Mouse (Mus musculus) midbrain, embryonic 14.5 days (tissue): ENCODE measurements around the gene Qdpr. TPM values are rescaled to one million over a fixed set of nuclear protein-coding genes. Genes with fewer than 3 reads are reported as not detected.

ENCODE experiments used
- ATAC-seq: fragments of 200-750 bp; cut with Nextera tagmentation; 2 replicates; pipeline ENCODE4 v1.8.0; 2017; ENCODE audit warnings: moderate number of reproducible peaks, moderate library complexity; ENCODE audit not compliant: low FRiP score, low TSS enrichment
- DNase-seq: peaks from one replicate; pipeline ENCODE4 v3.0.0-alpha.2; 2015
- H3K27ac ChIP-seq: fragments of 300-500 bp; sonication (generic); replicated peaks from 2 replicates; pipeline ENCODE4 v1.5.1; 2014; ENCODE audit warnings: mild to moderate bottlenecking, low read depth, low read length, moderate library complexity
- H3K27me3 ChIP-seq: fragments of 300-500 bp; sonication (generic); 2 replicates; pipeline ENCODE4 v1.6.1; 2014; ENCODE audit warnings: low read length, control low read depth, mixed read lengths; ENCODE audit not compliant: control insufficient read depth, insufficient read depth
- H3K36me3 ChIP-seq: fragments of 300-500 bp; sonication (generic); 2 replicates; pipeline ENCODE4 v1.6.1; 2014; ENCODE audit warnings: low read length, control low read depth; ENCODE audit not compliant: control insufficient read depth, insufficient read depth
- H3K4me1 ChIP-seq: fragments of 300-500 bp; sonication (generic); 2 replicates; pipeline ENCODE4 v1.6.1; 2014; ENCODE audit warnings: mild to moderate bottlenecking, antibody characterized with exemption, low read length, control low read depth; ENCODE audit not compliant: control insufficient read depth, insufficient read depth
- H3K4me2 ChIP-seq: fragments of 300-500 bp; sonication (generic); 2 replicates; pipeline ENCODE4 v1.6.1; 2014; ENCODE audit warnings: mild to moderate bottlenecking, low read length, moderate library complexity
- H3K4me3 ChIP-seq: fragments of 300-500 bp; sonication (generic); replicated peaks from 2 replicates; pipeline ENCODE4 v1.5.1; 2014; ENCODE audit warnings: low read depth, low read length
- H3K9ac ChIP-seq: fragments of 300-500 bp; sonication (generic); replicated peaks from 2 replicates; pipeline ENCODE4 v1.6.1; 2014; ENCODE audit warnings: mild to moderate bottlenecking, low read length, moderate library complexity
- H3K9me3 ChIP-seq: fragments of 300-500 bp; sonication (generic); 2 replicates; pipeline ENCODE4 v1.6.1; 2016; ENCODE audit warnings: low read length, control low read depth, mixed read lengths; ENCODE audit not compliant: control insufficient read depth
- WGBS: fragments of 180-500 bp; shearing (Covaris S2); extraction: QIAGEN DNeasy Blood & Tissue Kit; methylation state at CpG from one replicate; pipeline ENCODE4 v1.1.7; 2014; 5-methylcytosine and 5-hydroxymethylcytosine counted together
- polyA plus RNA-seq: library from polyadenylated mRNA; unstranded; fragments of >200 nt; fragmentation: Nextera tagmentation; extraction: Ambion mirVana; gene quantifications from 2 replicates; pipeline ENCODE4 v1.2.1, GENCODE M21; 2014

Qdpr gene
- polyA plus RNA-seq, result 86.8 and 102 TPM in 2 replicates

GRCm38 (mm10) chr5:45449831-45450716, at the start of gene Qdpr:
TSS of gene Qdpr (minus strand) at chr5:45450236.
- Histone ChIP-seq H3K9ac (peak within 1 kb of the TSS; percentile 51), H3K27ac (peak within 1 kb of the TSS; percentile 65), H3K4me1 (peaks cover 11% of the 10 kb centered on the region), H3K4me3 (peak within 1 kb of the TSS; percentile 57), H3K4me2 (peak within 1 kb of the TSS; percentile 98), H3K36me3 (no peaks in the 10 kb centered on the region), H3K9me3 (no peaks in the 10 kb centered on the region), H3K27me3 (no peaks in the 10 kb centered on the region)
- ATAC-seq, result peak; percentile 99
- WGBS, result under 1% methylated on average over 70 of the region's 70 CpGs
- DNase-seq, result peak; percentile 99

DNA sequence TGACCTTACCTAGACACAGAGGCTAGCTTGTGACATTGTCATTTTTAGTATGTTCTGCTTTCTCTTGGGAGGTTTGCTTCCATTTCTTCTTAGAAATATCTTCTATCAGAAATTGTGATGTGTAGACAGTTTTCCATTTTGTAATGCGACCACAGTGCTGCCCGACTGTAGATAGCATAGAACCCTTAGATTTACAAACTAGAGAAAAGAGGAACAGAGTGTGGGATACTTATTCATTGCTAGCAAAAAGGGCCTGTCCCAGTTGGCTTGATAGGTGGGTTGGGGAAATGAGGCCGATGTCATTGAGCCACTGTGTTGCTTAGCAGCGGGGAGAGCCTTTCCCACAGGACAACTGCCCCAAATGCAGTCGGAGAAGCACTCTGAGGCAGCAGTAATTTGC, 47.5 kb upstream of the Qdpr start:
- H3K27me3 ChIP-seq, result no peaks in the 10 kb centered on the region
- ATAC-seq (no peak), DNase-seq (no peak)
- 96% methylated on average over 5 of the region's 5 CpGs for WGBS
- no peak overlapping the region for H3K9ac ChIP-seq
- no peak overlapping the region for H3K4me2 ChIP-seq
- H3K4me3 ChIP-seq, result no peak overlapping the region
- H3K36me3 ChIP-seq, result peaks cover 27% of the 10 kb centered on the region; the same call in 1 of the 2 replicates
- no peaks in the 10 kb centered on the region for H3K9me3 ChIP-seq
- peaks cover 6% of the 10 kb centered on the region for H3K4me1 ChIP-seq
- H3K27ac ChIP-seq, result no peak overlapping the region

- ATAC-seq (no peak), DNase-seq (no peak)
- WGBS, result 92% methylated on average over 12 of the region's 12 CpGs
- no peaks in the 10 kb centered on the region for H3K9me3 ChIP-seq
- peaks cover 22% of the 10 kb centered on the region; the same call in 1 of the 2 replicates for H3K36me3 ChIP-seq
- no peaks in the 10 kb centered on the region for H3K27me3 ChIP-seq
- H3K4me1 ChIP-seq, result peaks cover 6% of the 10 kb centered on the region
- no peak overlapping the region for H3K9ac ChIP-seq
- no peak overlapping the region for H3K27ac ChIP-seq
- no peak overlapping the region for H3K4me2 ChIP-seq
- H3K4me3 ChIP-seq, result no peak overlapping the region
Measured at GRCm38 (mm10) chr5:45496930-45497550, 47.0 kb upstream of the Qdpr start.

DNA sequence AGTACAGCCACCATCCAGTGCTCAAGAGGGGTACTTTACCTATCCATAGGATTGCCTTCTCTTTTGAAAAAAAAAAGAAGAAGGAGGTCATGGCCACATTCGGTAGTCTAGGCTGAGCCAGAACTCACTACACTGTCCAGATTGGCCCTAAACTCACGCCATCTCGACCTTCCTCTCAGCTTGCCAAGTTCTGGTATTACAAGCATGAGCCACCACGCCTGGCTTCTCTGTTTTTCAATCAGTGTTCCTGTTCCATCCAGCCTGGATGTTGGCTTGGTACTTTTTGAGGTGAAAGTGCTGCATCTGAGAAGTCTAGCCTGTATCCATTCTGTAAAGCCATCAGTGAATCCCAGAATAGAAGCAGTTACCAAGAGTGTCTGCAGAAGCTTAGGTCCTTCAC, 46.4 kb upstream of the Qdpr start:
- Histone ChIP-seq H3K4me1 (peaks cover 6% of the 10 kb centered on the region), H3K36me3 (peaks cover 20% of the 10 kb centered on the region; the same call in 1 of the 2 replicates), H3K27ac (no peak overlapping the region), H3K4me3 (no peak overlapping the region), H3K9me3 (no peaks in the 10 kb centered on the region), H3K27me3 (no peaks in the 10 kb centered on the region), H3K4me2 (no peak overlapping the region), H3K9ac (no peak overlapping the region)
- WGBS, result 93% methylated on average over 4 of the region's 4 CpGs
- ATAC-seq (no peak), DNase-seq (no peak)

DNA sequence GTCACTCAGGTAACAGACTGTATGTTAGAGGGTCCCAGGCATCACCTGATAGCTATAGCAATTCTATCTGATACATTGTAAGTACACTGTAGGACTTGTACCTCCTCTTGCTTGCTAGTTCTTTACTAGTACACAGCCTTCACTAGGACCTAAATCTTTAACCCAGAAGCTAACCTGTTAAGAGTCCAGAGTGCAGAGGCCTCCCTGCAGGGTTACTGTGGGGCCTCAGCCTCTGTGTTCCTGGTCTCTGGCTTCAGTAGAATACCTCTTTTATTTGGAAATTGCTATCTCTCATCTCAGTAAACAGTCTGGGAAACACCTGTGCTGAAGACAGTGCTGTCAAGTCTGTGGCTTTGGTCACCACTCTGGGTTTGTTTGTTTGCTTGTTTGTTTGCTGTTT, 46.0 kb upstream of the Qdpr start:
- Histone ChIP-seq H3K27me3 (no peaks in the 10 kb centered on the region), H3K4me3 (no peak overlapping the region), H3K4me1 (peaks cover 6% of the 10 kb centered on the region), H3K36me3 (peaks cover 17% of the 10 kb centered on the region; the same call in 1 of the 2 replicates), H3K9me3 (no peaks in the 10 kb centered on the region), H3K4me2 (no peak overlapping the region), H3K9ac (no peak overlapping the region), H3K27ac (no peak overlapping the region)
- ATAC-seq (no peak), DNase-seq (no peak)

DNA sequence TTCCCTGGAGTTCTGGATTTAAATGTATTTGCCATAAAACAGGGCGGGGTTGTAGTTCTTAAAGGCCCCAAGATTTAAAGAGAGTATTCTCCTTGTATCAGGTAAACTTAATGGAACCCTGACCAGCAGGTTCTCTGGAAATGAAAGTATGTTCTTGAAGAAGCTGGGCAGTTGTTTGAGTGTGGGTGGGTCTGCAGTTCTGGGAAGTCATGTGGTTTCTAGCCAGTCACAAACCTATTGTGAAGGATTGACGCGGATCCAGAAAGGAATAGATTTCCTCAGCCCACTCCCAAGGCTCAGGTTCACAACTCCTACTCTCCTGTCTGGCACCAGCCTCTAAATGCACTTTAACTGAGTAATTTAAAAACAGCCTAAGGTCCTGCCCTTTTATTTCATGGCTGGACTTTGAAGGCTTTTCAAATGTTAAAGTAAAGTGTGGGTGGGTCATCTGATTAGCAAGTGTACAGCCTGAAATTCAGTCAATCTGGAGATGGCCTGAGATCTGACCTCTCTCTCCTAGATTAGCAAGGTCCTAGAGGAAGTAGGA, 45.5 kb upstream of the Qdpr start:
- Histone ChIP-seq H3K27me3 (no peaks in the 10 kb centered on the region), H3K4me2 (no peak overlapping the region), H3K36me3 (peaks cover 14% of the 10 kb centered on the region; the same call in 1 of the 2 replicates), H3K27ac (no peak overlapping the region), H3K9ac (no peak overlapping the region), H3K9me3 (no peaks in the 10 kb centered on the region), H3K4me3 (no peak overlapping the region), H3K4me1 (peaks cover 6% of the 10 kb centered on the region)
- no peak for DNase-seq
- 91% methylated on average over 3 of the region's 3 CpGs for WGBS
- no peak for ATAC-seq

DNA sequence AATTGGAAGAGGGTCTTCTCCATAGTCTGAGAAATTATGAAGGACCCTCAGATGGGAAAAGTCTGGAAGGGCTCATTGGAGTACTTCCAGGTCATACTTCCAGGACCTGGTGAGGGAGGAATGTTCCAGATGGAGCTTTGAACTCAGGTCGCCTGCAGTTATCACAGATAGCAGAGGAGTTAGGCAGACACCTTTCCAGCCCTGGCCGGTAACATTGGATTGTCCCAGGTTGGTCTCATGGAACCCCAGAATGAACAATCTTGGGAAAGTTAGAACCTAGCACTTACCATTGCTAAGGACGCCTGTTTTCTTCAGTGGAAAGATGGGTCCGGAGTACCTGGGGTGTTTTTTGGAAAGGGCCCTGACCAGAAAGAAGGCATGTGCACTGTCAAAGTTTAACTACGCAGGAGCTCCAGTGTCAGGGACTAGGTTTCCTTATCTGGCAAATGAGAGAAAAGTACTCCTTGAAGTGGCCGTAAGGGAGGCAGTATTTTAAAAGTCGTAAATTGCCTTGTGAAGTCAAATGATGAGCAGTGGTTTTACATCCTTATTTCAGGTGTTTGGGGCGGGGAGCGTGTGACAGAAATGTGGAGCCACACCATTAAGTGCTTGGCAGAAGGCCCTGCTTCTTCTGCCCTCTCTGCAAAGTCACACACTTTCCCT, 44.2 kb upstream of the Qdpr start:
- Histone ChIP-seq H3K9me3 (no peaks in the 10 kb centered on the region), H3K36me3 (peaks cover 10% of the 10 kb centered on the region; the same call in 1 of the 2 replicates), H3K4me2 (peak overlapping the region; percentile 81), H3K27ac (no peak overlapping the region), H3K4me3 (peak overlapping the region; percentile 65), H3K4me1 (peaks cover 6% of the 10 kb centered on the region), H3K9ac (peak overlapping the region; percentile 66), H3K27me3 (no peaks in the 10 kb centered on the region)
- no peak for ATAC-seq
- 71% methylated on average over 9 of the region's 9 CpGs for WGBS
- DNase-seq, result no peak
